Comparison of ENCODE assay signal across 8 mouse cellular contexts in the genomic region with DNA sequence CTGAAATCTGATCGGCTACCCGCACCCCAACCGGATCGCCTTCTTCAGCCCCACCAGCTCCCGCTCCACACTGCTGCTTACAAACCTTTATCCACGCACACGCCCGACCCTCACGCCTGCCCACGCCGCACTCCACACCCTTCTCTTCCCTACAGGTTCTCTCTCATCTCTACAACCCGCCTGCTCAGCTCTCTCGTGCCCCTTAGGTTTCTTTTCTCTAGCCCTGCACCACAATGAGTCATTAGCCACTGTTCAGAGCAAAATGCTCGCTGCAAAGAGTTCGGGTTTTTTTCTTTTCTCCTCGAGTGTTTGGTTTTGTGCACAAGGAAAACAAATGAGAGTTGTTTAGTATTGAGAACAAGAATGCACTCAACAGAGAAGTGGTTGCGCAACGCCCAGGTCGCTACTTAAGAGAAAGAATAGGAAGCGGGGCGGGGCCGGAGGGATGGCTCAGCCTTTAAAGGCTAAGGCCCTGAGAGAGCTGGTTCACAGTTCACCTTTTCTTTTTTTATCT. TPM values are rescaled to one million over a fixed set of nuclear protein-coding genes. Genes with fewer than 3 reads are reported as not detected.
DNase-seq lines count a peak whose midpoint lies in the region; ATAC-seq and TF ChIP-seq lines count a peak whose summit lies in the region.

No protein-coding gene starts in this region.

- peak overlapping the region; percentile 65 for H3K4me3 ChIP-seq in hindbrain, embryonic 14.5 days (replicated peaks; ENCODE audit: low read length)
- peak overlapping the region; percentile 69 for H3K4me3 ChIP-seq in midbrain, postnatal 0 days (ENCODE audit: low read depth, low read length)
- H3K4me3 ChIP-seq in stomach, embryonic 14.5 days (ENCODE audit: low read depth, low read length): peak overlapping the region; percentile 81

- H3K4me2 ChIP-seq in hindbrain, embryonic 14.5 days (replicated peaks): peak overlapping the region; percentile 80
- peak overlapping the region; percentile 65 for H3K4me2 ChIP-seq in midbrain, postnatal 0 days (ENCODE audit: low read depth, low read length, poor library complexity, severe bottlenecking)
- peak overlapping the region; percentile 46 for H3K4me2 ChIP-seq in stomach, embryonic 14.5 days (replicated peaks; ENCODE audit: low read depth, low read length)

- 0 out of 2 replicates have a peak, but pooled peaks cover 23% of the 10 kb centered on the region for H3K4me1 ChIP-seq in hindbrain, embryonic 14.5 days (replicated peaks; ENCODE audit: control insufficient read depth, insufficient read depth, low read length)
- H3K4me1 ChIP-seq in midbrain, postnatal 0 days (ENCODE audit: insufficient read depth, low read length): no peaks in the 10 kb centered on the region
- H3K4me1 ChIP-seq in stomach, embryonic 14.5 days (ENCODE audit: control insufficient read depth, insufficient read depth, low read length): peaks cover 3% of the 10 kb centered on the region; the same call in 1 of the 2 replicates

- under 1% methylated on average over 22 of the region's 22 CpGs for WGBS in hindbrain, embryonic 14.5 days
- 1% methylated on average over 22 of the region's 22 CpGs for WGBS in midbrain, postnatal 0 days
- under 1% methylated on average over 22 of the region's 22 CpGs for WGBS in stomach, embryonic 14.5 days

- peak; percentile 65 to 70 for DNase-seq in cerebellum, postnatal 10 days
- no peak for DNase-seq in cerebellum, adult 11-12 months
- DNase-seq in adrenal gland, postnatal 36 days: peak; percentile 79 to 83
- peak; percentile 47 for DNase-seq in forelimb bud, embryonic 11.5 days (ENCODE audit: low read depth, low spot score)
- DNase-seq in hindbrain, embryonic 14.5 days (ENCODE audit: low spot score): peak; percentile 62
- DNase-seq in liver: peak; percentile 76
- peak; percentile 58 for DNase-seq in midbrain, postnatal 0 days (ENCODE audit: low spot score)

- peak overlapping the region; percentile 82 for H3K9ac ChIP-seq in hindbrain, embryonic 14.5 days
- H3K9ac ChIP-seq in midbrain, postnatal 0 days (replicated peaks; ENCODE audit: low read length, poor library complexity, severe bottlenecking): peak overlapping the region; percentile 70
- peak overlapping the region; percentile 56 for H3K9ac ChIP-seq in stomach, embryonic 14.5 days (replicated peaks; ENCODE audit: low read depth, low read length)

- peak overlapping the region; percentile 93 for H3K27ac ChIP-seq in hindbrain, embryonic 14.5 days
- peak overlapping the region; percentile 89 for H3K27ac ChIP-seq in midbrain, postnatal 0 days (ENCODE audit: low read depth, low read length)
- peak overlapping the region; percentile 90 for H3K27ac ChIP-seq in stomach, embryonic 14.5 days (ENCODE audit: low read length)

- ATAC-seq in hindbrain, embryonic 14.5 days (ENCODE audit: low FRiP score): peak; percentile 54
- ATAC-seq in midbrain, postnatal 0 days (ENCODE audit: low FRiP score): peak; percentile 52
- peak; percentile 21; the same call in 1 of the 2 replicates for ATAC-seq in stomach, embryonic 14.5 days (ENCODE audit: insufficient number of reproducible peaks, insufficient read depth, low FRiP score, low read depth)

- H3K27me3 ChIP-seq in hindbrain, embryonic 14.5 days (ENCODE audit: control insufficient read depth, insufficient read depth, low read length): no peaks in the 10 kb centered on the region
- no peaks in the 10 kb centered on the region for H3K27me3 ChIP-seq in midbrain, postnatal 0 days (ENCODE audit: insufficient read depth, low read length)
- H3K27me3 ChIP-seq in stomach, embryonic 14.5 days (ENCODE audit: control insufficient read depth, insufficient read depth, low read length): no peaks in the 10 kb centered on the region

- TF ChIP-seq CTCF in midbrain, postnatal 0 days (IDR thresholded peaks at IDR 0.05): no peak

- no peaks in the 10 kb centered on the region for H3K9me3 ChIP-seq in hindbrain, embryonic 14.5 days (ENCODE audit: control insufficient read depth, low read length)
- H3K9me3 ChIP-seq in midbrain, postnatal 0 days (ENCODE audit: low read length): no peaks in the 10 kb centered on the region
- no peaks in the 10 kb centered on the region for H3K9me3 ChIP-seq in stomach, embryonic 14.5 days (ENCODE audit: control insufficient read depth, low read depth, low read length)

- no peaks in the 10 kb centered on the region for H3K36me3 ChIP-seq in hindbrain, embryonic 14.5 days (replicated peaks; ENCODE audit: control insufficient read depth, insufficient read depth)
- H3K36me3 ChIP-seq in midbrain, postnatal 0 days (ENCODE audit: insufficient read depth, low read length): no peaks in the 10 kb centered on the region
- no peaks in the 10 kb centered on the region for H3K36me3 ChIP-seq in stomach, embryonic 14.5 days (ENCODE audit: control insufficient read depth, insufficient read depth, low read length)

RNA-seq across cellular contexts. Expression of gene Klrb1b, which starts 17.4 kb away (rescaled TPM):
- total RNA-seq in adrenal gland, postnatal 36 days (2021): under 1 TPM in 1 of 2 experiments, not detected in 1; 0.23 TPM
- not detected in 2 replicates for polyA plus RNA-seq in hindbrain, embryonic 14.5 days (2014; fragmentation: Nextera tagmentation; extraction: Ambion mirVana)
- not detected in 2 replicates for total RNA-seq in midbrain, postnatal 0 days (2014; rRNA removed)
- not detected in 2 replicates for polyA plus RNA-seq in midbrain, postnatal 0 days (2015; fragmentation: Nextera tagmentation; extraction: Ambion mirVana)
- 0.29 and 0.34 TPM in 2 replicates for polyA plus RNA-seq in stomach, embryonic 14.5 days (2014; fragmentation: Nextera tagmentation; extraction: Ambion mirVana)

RNA-seq across cellular contexts. Expression of gene Gm44511, which starts 17.4 kb away (rescaled TPM):
- total RNA-seq in adrenal gland, postnatal 36 days (2021): not detected
- not detected in 2 replicates for polyA plus RNA-seq in hindbrain, embryonic 14.5 days (2014; fragmentation: Nextera tagmentation; extraction: Ambion mirVana)
- not detected in 2 replicates for total RNA-seq in midbrain, postnatal 0 days (2014; rRNA removed)
- not detected in 2 replicates for polyA plus RNA-seq in midbrain, postnatal 0 days (2015; fragmentation: Nextera tagmentation; extraction: Ambion mirVana)
- polyA plus RNA-seq in stomach, embryonic 14.5 days (2014; fragmentation: Nextera tagmentation; extraction: Ambion mirVana): not detected in 2 replicates

RNA-seq across cellular contexts. Expression of gene Clec2i, which starts 43.9 kb away (rescaled TPM):
- not detected for total RNA-seq in adrenal gland, postnatal 36 days (2021)
- not detected in 2 replicates for polyA plus RNA-seq in hindbrain, embryonic 14.5 days (2014; fragmentation: Nextera tagmentation; extraction: Ambion mirVana)
- total RNA-seq in midbrain, postnatal 0 days (2014; rRNA removed): 0.42 TPM in 1 of 2 replicates, not detected in the other
- not detected in 2 replicates for polyA plus RNA-seq in midbrain, postnatal 0 days (2015; fragmentation: Nextera tagmentation; extraction: Ambion mirVana)
- not detected in 2 replicates for polyA plus RNA-seq in stomach, embryonic 14.5 days (2014; fragmentation: Nextera tagmentation; extraction: Ambion mirVana)

RNA-seq across cellular contexts. Expression of gene BC035044, which starts 47.4 kb away (rescaled TPM):
- total RNA-seq in adrenal gland, postnatal 36 days (2021): under 1 TPM in 1 of 2 experiments, not detected in 1; 0.30 TPM
- 0.52 TPM in 2 replicates for polyA plus RNA-seq in hindbrain, embryonic 14.5 days (2014; fragmentation: Nextera tagmentation; extraction: Ambion mirVana)
- total RNA-seq in midbrain, postnatal 0 days (2014; rRNA removed): 0.19 and 0.38 TPM in 2 replicates
- 0.29 and 0.41 TPM in 2 replicates for polyA plus RNA-seq in midbrain, postnatal 0 days (2015; fragmentation: Nextera tagmentation; extraction: Ambion mirVana)
- polyA plus RNA-seq in stomach, embryonic 14.5 days (2014; fragmentation: Nextera tagmentation; extraction: Ambion mirVana): 1.5 and 1.9 TPM in 2 replicates

RNA-seq across cellular contexts. Expression of gene Klrb1c, which starts 54.5 kb away (rescaled TPM):
- total RNA-seq in adrenal gland, postnatal 36 days (2021): under 1 TPM; 0.16 to 0.20 TPM
- polyA plus RNA-seq in hindbrain, embryonic 14.5 days (2014; fragmentation: Nextera tagmentation; extraction: Ambion mirVana): 0.23 TPM in 1 of 2 replicates, not detected in the other
- 0.09 and 0.77 TPM in 2 replicates for total RNA-seq in midbrain, postnatal 0 days (2014; rRNA removed)
- polyA plus RNA-seq in midbrain, postnatal 0 days (2015; fragmentation: Nextera tagmentation; extraction: Ambion mirVana): 0.09 and 0.25 TPM in 2 replicates
- polyA plus RNA-seq in stomach, embryonic 14.5 days (2014; fragmentation: Nextera tagmentation; extraction: Ambion mirVana): not detected in 2 replicates
